Mouse (Mus musculus) stomach, embryonic 14.5 days (tissue): ENCODE data around the gene Efcab8. TPM values are rescaled to one million over a fixed set of nuclear protein-coding genes. Genes with fewer than 3 reads are reported as not detected.

ENCODE experiments used
- ATAC-seq: fragments of 200-750 bp; cut with Nextera tagmentation; 2 replicates; pipeline ENCODE4 v1.8.0; 2017; ENCODE audit warnings: low read depth, moderate TSS enrichment; ENCODE audit not compliant: insufficient number of reproducible peaks, insufficient read depth, low FRiP score
- H3K27ac ChIP-seq: fragments of 300-500 bp; sonication (generic); 2 replicates; pipeline ENCODE4 v1.5.1; 2014; ENCODE audit warnings: mild to moderate bottlenecking, low read length, moderate library complexity, mixed read lengths
- H3K27me3 ChIP-seq: fragments of 300-500 bp; sonication (generic); 2 replicates; pipeline ENCODE4 v1.6.1; 2014; ENCODE audit warnings: low read length, control low read depth, mixed read lengths; ENCODE audit not compliant: control insufficient read depth, insufficient read depth
- H3K36me3 ChIP-seq: fragments of 300-500 bp; sonication (generic); 2 replicates; pipeline ENCODE4 v1.6.1; 2014; ENCODE audit warnings: mild to moderate bottlenecking, control low read depth, low read length, moderate library complexity, mixed read lengths; ENCODE audit not compliant: control insufficient read depth, insufficient read depth
- H3K4me1 ChIP-seq: fragments of 300-500 bp; sonication (generic); 2 replicates; pipeline ENCODE4 v1.6.1; 2014; ENCODE audit warnings: low read length, control low read depth, mixed read lengths; ENCODE audit not compliant: control insufficient read depth, insufficient read depth
- H3K4me2 ChIP-seq: fragments of 300-500 bp; sonication (generic); replicated peaks from 2 replicates; pipeline ENCODE4 v1.6.1; 2014; ENCODE audit warnings: low read depth, low read length, control low read depth
- H3K4me3 ChIP-seq: fragments of 300-500 bp; sonication (generic); 2 replicates; pipeline ENCODE4 v1.5.1; 2014; ENCODE audit warnings: low read depth, low read length, control low read depth
- H3K9ac ChIP-seq: fragments of 300-500 bp; sonication (generic); replicated peaks from 2 replicates; pipeline ENCODE4 v1.6.1; 2014; ENCODE audit warnings: low read depth, mild to moderate bottlenecking, control low read depth, low read length, moderate library complexity, mixed read lengths
- H3K9me3 ChIP-seq: fragments of 300-500 bp; sonication (generic); 2 replicates; pipeline ENCODE4 v1.6.1; 2016; ENCODE audit warnings: low read depth, low read length, control low read depth; ENCODE audit not compliant: control insufficient read depth
- WGBS: fragments of 180-500 bp; shearing (Covaris S2); extraction: QIAGEN DNeasy Blood & Tissue Kit; methylation state at CpG from one replicate; pipeline ENCODE4 v1.1.7; 2014; 5-methylcytosine and 5-hydroxymethylcytosine counted together
- polyA plus RNA-seq: library from polyadenylated mRNA; unstranded; fragments of >200 nt; fragmentation: Nextera tagmentation; extraction: Ambion mirVana; gene quantifications from 2 replicates; pipeline ENCODE4 v1.2.1, GENCODE M21; 2014

Gene Efcab8
- 0.14 and 0.41 TPM in 2 replicates for polyA plus RNA-seq

- no peaks in the 10 kb centered on the region for H3K36me3 ChIP-seq
- no peak within 1 kb of the TSS for H3K27ac ChIP-seq
- peak; percentile 25; the same call in 1 of the 2 replicates for ATAC-seq
- H3K9ac ChIP-seq = 0 out of 2 replicates have a peak within 1 kb of the TSS, but pooled peaks have one; percentile 12
- H3K4me1 ChIP-seq = no peaks in the 10 kb centered on the region
- H3K4me2 ChIP-seq = peak within 1 kb of the TSS; percentile 43
- no peaks in the 10 kb centered on the region for H3K9me3 ChIP-seq
- H3K4me3 ChIP-seq = peak within 1 kb of the TSS; percentile 20
- no peaks in the 10 kb centered on the region for H3K27me3 ChIP-seq
- 47% methylated on average over 12 of the region's 12 CpGs for WGBS
Observed at GRCm38 (mm10) chr2:153779394-153779981, at the start of gene Efcab8. Efcab8 (plus strand) TSS chr2:153779931.

DNA sequence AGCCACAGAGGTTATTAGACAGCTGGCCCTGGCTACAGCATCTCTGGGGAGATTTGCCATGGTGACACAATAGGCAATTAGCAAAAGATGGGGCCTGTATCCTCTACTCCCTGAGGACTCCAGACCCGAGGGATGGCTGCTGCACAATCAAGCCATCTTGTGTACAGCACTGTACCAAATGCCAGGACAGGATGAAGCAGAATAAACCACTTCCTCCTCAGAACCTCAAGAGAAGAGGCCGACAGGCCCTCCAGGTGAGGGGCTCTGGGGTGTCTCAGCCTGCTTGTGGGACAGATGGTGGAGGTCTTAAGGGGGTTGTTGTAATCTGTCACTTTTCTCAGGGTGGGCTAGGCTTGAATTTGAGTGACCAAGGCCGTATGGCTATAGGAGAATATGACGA, 45.7 kb upstream of the Efcab8 start:
- no peak for ATAC-seq
- no peak overlapping the region for H3K27ac ChIP-seq

DNA sequence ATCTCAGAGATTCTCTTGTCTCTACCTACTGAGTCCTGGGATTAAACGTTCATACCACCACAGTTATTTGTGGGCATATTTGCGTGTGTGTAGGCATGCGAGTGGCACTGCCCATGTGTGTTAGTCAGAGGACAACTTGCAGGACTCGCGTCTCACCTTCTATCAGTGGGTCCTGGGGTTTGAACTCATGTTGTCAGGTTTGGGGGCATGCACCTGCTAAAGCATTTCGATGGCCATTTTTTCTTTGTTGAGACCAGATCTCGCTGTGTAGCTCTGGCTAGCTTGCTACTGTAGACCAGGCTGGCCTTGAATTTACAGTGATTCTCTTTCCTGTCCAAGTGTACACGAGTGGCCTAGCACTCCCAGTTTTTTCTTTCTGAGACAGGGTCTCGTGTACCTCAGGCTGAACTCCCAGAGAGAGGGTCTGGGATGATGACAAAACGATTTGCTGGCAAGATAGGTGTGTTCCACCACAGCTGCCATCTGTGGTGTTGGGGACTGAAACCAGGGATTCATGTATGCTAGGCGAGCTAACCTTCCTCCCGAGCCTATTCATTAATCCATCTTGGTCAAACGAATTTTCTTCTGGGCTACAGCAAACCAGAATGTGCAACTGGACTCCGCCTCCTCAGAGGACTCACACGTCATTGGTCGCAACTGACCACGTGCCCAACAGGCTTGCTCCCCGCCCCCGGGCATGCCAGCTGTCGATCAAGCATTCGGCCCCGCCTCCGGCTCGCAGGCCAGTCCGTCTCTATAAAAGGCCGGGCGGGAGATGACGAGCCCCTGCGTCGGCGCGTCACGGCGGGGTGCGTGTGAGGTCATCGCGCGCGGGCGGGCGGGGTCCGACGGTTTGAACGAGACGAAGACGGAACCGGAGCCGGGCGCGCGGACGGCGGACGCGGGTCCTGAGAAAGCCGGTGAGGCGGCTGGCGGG, 39.0 kb upstream of the Efcab8 start, which contains the start of gene Mapre1:
Gene Mapre1 (plus strand): TSS at position 775 of the 937 bp plus-strand sequence.
- Histone ChIP-seq H3K27me3 (no peaks in the 10 kb centered on the region), H3K4me2 (peak within 1 kb of the TSS; percentile 85), H3K4me1 (peaks cover 11% of the 10 kb centered on the region), H3K9ac (peak within 1 kb of the TSS; percentile 87), H3K4me3 (peak within 1 kb of the TSS; percentile 65), H3K36me3 (0 out of 2 replicates have a peak, but pooled peaks cover 3% of the 10 kb centered on the region), H3K9me3 (no peaks in the 10 kb centered on the region), H3K27ac (peak within 1 kb of the TSS; percentile 92)
- WGBS = 11% methylated on average over 58 of the region's 58 CpGs
- peak; percentile 98 for ATAC-seq

More for the DNA sequence above, 45.7 kb upstream of the Efcab8 start:
- no peaks in the 10 kb centered on the region for H3K9me3 ChIP-seq
- no peaks in the 10 kb centered on the region for H3K27me3 ChIP-seq
- H3K4me1 ChIP-seq = no peaks in the 10 kb centered on the region
- no peak overlapping the region for H3K4me3 ChIP-seq
- H3K9ac ChIP-seq = no peak overlapping the region
- 89% methylated on average over 4 of the region's 4 CpGs for WGBS
- H3K4me2 ChIP-seq = no peak overlapping the region
- no peaks in the 10 kb centered on the region for H3K36me3 ChIP-seq

- under 1% methylated on average over 49 of the region's 56 CpGs for WGBS
- ATAC-seq = peak; percentile 82
Observed at GRCm38 (mm10) chr2:153741437-153742065, 38.2 kb upstream of the Efcab8 start.

DNA sequence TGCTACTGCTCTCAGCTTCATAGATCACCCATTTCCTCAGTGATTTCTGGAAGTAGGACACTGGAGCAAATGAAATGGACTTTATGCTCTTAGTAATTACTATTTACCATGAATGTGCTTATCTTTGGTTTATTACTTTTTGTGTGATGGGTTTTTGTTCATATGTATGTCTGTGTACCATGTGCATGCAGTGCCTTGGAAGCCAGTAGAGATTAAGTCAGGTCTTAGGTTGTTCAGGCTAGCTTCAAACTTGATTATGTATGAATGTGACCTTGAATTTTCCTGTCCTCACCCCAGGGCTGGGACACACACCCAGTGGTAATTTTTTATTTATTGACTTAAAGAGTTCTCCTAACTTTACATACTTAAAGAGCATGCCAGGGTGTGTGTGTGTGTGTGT, 31.7 kb upstream of the Efcab8 start:
- Histone ChIP-seq H3K27me3 (no peaks in the 10 kb centered on the region), H3K9ac (no peak overlapping the region), H3K27ac (no peak overlapping the region), H3K36me3 (peaks cover 16% of the 10 kb centered on the region; the same call in 1 of the 2 replicates), H3K4me1 (peaks cover 3% of the 10 kb centered on the region; the same call in 1 of the 2 replicates), H3K9me3 (no peaks in the 10 kb centered on the region), H3K4me3 (no peak overlapping the region), H3K4me2 (no peak overlapping the region)
- ATAC-seq = no peak

More at GRCm38 (mm10) chr2:153741437-153742065, 38.2 kb upstream of the Efcab8 start:
- Histone ChIP-seq H3K9me3 (no peaks in the 10 kb centered on the region), H3K4me3 (peak overlapping the region; percentile 65), H3K36me3 (0 out of 2 replicates have a peak, but pooled peaks cover 5% of the 10 kb centered on the region), H3K4me2 (peak overlapping the region; percentile 85), H3K4me1 (peaks cover 11% of the 10 kb centered on the region), H3K27ac (peak overlapping the region; percentile 92), H3K27me3 (no peaks in the 10 kb centered on the region), H3K9ac (peak overlapping the region; percentile 87)

- Histone ChIP-seq H3K4me3 (no peak overlapping the region), H3K27ac (no peak overlapping the region), H3K9ac (no peak overlapping the region), H3K4me1 (no peaks in the 10 kb centered on the region), H3K4me2 (no peak overlapping the region), H3K36me3 (peaks cover 16% of the 10 kb centered on the region; the same call in 1 of the 2 replicates), H3K9me3 (no peaks in the 10 kb centered on the region), H3K27me3 (no peaks in the 10 kb centered on the region)
- 89% methylated on average over 2 of the region's 2 CpGs for WGBS
- no peak for ATAC-seq
Observed at GRCm38 (mm10) chr2:153750363-153750762, 29.4 kb upstream of the Efcab8 start.

GRCm38 (mm10) chr2:153762121-153762520, 17.6 kb upstream of the Efcab8 start:
- Histone ChIP-seq H3K9ac (no peak overlapping the region), H3K4me3 (no peak overlapping the region), H3K36me3 (peaks cover 78% of the 10 kb centered on the region), H3K9me3 (no peaks in the 10 kb centered on the region), H3K4me1 (no peaks in the 10 kb centered on the region), H3K27ac (no peak overlapping the region), H3K27me3 (no peaks in the 10 kb centered on the region), H3K4me2 (no peak overlapping the region)
- no peak for ATAC-seq
- 87% methylated on average over 5 of the region's 5 CpGs for WGBS

DNA sequence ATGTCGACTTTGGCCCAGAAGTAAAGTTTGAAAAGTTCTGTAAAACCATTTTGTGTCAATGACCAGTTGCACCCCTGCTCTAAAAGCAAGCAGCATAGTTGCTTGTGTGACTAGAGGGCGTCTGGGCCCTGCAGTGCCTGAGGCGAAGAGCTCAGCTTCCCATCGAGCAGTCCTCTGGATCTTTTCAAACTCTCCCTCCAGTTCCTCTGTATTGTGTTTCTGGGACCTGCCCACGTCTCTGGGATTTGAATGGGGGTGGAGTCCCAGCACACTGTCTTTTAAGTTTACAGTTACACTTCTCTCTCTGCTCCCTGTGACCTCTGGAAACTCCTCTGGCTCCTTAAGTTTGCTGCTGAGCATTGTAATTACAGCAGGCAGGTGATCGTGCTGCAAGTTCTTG, 12.2 kb upstream of the Efcab8 start:
- H3K4me1 ChIP-seq = no peaks in the 10 kb centered on the region
- no peaks in the 10 kb centered on the region for H3K9me3 ChIP-seq
- H3K4me3 ChIP-seq = no peak overlapping the region
- no peak for ATAC-seq
- no peak overlapping the region for H3K9ac ChIP-seq
- H3K4me2 ChIP-seq = no peak overlapping the region
- peaks cover 47% of the 10 kb centered on the region for H3K36me3 ChIP-seq
- no peak overlapping the region for H3K27ac ChIP-seq
- no peaks in the 10 kb centered on the region for H3K27me3 ChIP-seq
- 60% methylated on average over 6 of the region's 6 CpGs for WGBS
